Mouse (Mus musculus): Measurements from ENCODE around the gene Mecr. TPM values are rescaled to one million over a fixed set of nuclear protein-coding genes. Genes with fewer than 3 reads are reported as not detected.

Mecr gene
- polyA plus RNA-seq, 1 experiment from 2014 or later = 56.1 TPM

DNA sequence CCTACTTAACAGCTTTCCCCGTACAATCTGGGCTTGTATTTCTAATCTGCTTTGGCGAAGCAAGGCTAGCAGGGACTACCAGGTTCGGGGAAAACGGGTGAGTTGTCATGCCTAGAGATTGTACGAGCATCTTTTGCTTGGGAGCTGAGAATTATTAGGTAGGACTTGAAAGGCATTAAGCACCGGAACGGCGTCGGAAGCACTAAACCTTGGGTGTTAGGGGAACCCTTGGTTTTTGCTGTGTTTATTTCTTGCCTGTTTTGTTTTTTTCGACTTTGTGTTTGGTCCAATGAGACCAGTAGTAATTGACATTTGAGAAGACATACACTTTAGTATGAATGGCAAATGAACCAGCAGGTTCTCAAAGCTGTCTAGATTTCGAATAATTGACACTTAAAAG is 31.3 kb downstream of the Mecr start:
- Histone ChIP-seq H3K9me3 (replicated peaks; ENCODE audit: control insufficient read depth, low read length) (no peaks in the 10 kb centered on the region), H3K4me2 (ENCODE audit: low read depth, low read length) (peak overlapping the region; percentile 92), H3K36me3 (ENCODE audit: control insufficient read depth, insufficient read depth, low read length) (no peaks in the 10 kb centered on the region), H3K9ac (ENCODE audit: low read length) (peak overlapping the region; percentile 100), H3K4me1 (ENCODE audit: control insufficient read depth, insufficient read depth, low read length) (peaks cover 46% of the 10 kb centered on the region), H3K4me3 (replicated peaks; ENCODE audit: low read length) (peak overlapping the region; percentile 99), H3K27ac (ENCODE audit: low read length) (peak overlapping the region; percentile 100), H3K27me3 (ENCODE audit: control insufficient read depth, insufficient read depth, low read length) (no peaks in the 10 kb centered on the region)
- 2% methylated on average over 11 of the region's 11 CpGs for WGBS
- ATAC-seq (ENCODE audit: insufficient read depth, low FRiP score) = no peak

DNA sequence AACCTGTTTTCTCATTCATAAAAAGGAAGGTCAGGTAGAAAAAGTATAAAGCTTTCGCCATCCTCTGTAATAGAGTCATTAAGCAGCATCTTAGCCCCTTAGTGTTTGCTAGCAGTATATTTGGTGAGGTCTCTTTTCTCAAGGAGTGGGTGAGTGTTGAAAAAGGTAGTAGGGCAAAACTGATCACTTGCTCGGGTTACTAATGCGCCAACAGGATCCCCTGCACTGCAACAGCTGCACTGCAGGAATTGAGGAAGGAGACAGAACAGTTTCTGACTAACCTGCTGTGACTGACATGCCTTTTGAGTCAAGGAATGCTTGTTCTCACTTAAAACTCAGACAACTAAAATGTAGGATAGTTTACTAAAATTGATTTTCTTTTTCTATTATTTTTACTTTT is 32.0 kb downstream of the Mecr start:
- Histone ChIP-seq H3K9ac (ENCODE audit: low read length) (peak overlapping the region; percentile 100), H3K4me2 (ENCODE audit: low read depth, low read length) (peak overlapping the region; percentile 92), H3K9me3 (replicated peaks; ENCODE audit: control insufficient read depth, low read length) (no peaks in the 10 kb centered on the region), H3K4me1 (ENCODE audit: control insufficient read depth, insufficient read depth, low read length) (peaks cover 52% of the 10 kb centered on the region), H3K4me3 (replicated peaks; ENCODE audit: low read length) (peak overlapping the region; percentile 99), H3K27me3 (ENCODE audit: control insufficient read depth, insufficient read depth, low read length) (no peaks in the 10 kb centered on the region), H3K36me3 (ENCODE audit: control insufficient read depth, insufficient read depth, low read length) (no peaks in the 10 kb centered on the region), H3K27ac (ENCODE audit: low read length) (no peak overlapping the region)
- 30% methylated on average over 3 of the region's 3 CpGs for WGBS
- ATAC-seq (ENCODE audit: insufficient read depth, low FRiP score) = no peak

GRCm38 (mm10) chr4:131876836-131877235 is 33.6 kb downstream of the Mecr start:
- H3K4me1 ChIP-seq (ENCODE audit: control insufficient read depth, insufficient read depth, low read length) = peaks cover 50% of the 10 kb centered on the region
- no peaks in the 10 kb centered on the region for H3K9me3 ChIP-seq (replicated peaks; ENCODE audit: control insufficient read depth, low read length)
- ATAC-seq (ENCODE audit: insufficient read depth, low FRiP score) = no peak
- H3K4me3 ChIP-seq (replicated peaks; ENCODE audit: low read length) = 0 out of 2 replicates have a peak overlapping the region, but pooled peaks have one; percentile 10
- H3K9ac ChIP-seq (ENCODE audit: low read length) = no peak overlapping the region
- H3K4me2 ChIP-seq (ENCODE audit: low read depth, low read length) = 0 out of 2 replicates have a peak overlapping the region, but pooled peaks have one; percentile 92
- H3K27me3 ChIP-seq (ENCODE audit: control insufficient read depth, insufficient read depth, low read length) = no peaks in the 10 kb centered on the region
- WGBS = 34% methylated on average over 2 of the region's 2 CpGs
- H3K27ac ChIP-seq (ENCODE audit: low read length) = no peak overlapping the region
- H3K36me3 ChIP-seq (ENCODE audit: control insufficient read depth, insufficient read depth, low read length) = no peaks in the 10 kb centered on the region

DNA sequence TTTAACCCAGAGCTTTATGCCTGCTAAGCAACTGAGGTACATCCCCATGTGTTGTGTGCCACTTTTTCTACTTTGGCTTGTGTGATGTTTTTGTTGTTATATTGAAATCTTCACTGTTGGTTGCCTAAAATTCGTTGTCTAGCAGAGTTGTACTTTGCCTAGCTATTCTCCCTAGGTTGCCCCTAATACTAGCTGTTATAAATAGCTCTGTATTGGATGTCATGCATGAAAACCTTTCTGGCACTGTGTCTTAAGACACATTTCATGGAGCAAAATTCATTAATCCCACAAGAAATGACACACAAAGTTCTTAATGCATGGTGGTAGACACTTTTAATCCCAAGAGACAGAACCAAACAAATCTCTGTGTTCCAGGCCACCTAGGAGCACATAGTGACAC is 36.4 kb downstream of the Mecr start:
- ATAC-seq (ENCODE audit: insufficient read depth, low FRiP score) = no peak
- no peak overlapping the region for H3K4me2 ChIP-seq (ENCODE audit: low read depth, low read length)
- 75% methylated on average over 1 of the region's 1 CpGs for WGBS
- peaks cover 47% of the 10 kb centered on the region for H3K4me1 ChIP-seq (ENCODE audit: control insufficient read depth, insufficient read depth, low read length)
- no peak overlapping the region for H3K27ac ChIP-seq (ENCODE audit: low read length)
- H3K36me3 ChIP-seq (ENCODE audit: control insufficient read depth, insufficient read depth, low read length) = no peaks in the 10 kb centered on the region
- H3K27me3 ChIP-seq (ENCODE audit: control insufficient read depth, insufficient read depth, low read length) = no peaks in the 10 kb centered on the region
- H3K9me3 ChIP-seq (replicated peaks; ENCODE audit: control insufficient read depth, low read length) = no peaks in the 10 kb centered on the region
- no peak overlapping the region for H3K4me3 ChIP-seq (replicated peaks; ENCODE audit: low read length)
- H3K9ac ChIP-seq (ENCODE audit: low read length) = no peak overlapping the region

DNA sequence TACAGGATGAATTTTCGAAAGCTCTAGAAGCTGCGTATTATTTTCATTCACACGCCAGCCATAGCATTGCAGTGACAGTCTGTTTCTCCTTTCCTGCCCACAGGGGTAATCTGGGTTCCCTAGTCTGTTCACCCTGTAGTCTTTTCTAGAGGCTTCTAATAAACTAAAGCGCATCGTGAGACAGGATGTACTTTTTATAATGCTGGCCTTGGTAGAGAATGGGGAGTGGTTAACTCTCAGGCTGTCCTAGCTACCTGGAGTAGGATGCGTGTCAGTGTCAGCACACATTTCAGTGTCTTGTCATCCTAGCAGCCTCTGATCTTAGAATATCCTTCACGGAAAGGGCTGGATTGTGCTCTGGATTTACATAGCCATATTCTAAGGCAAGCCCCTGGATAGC is 38.0 kb downstream of the Mecr start:
- 74% methylated on average over 7 of the region's 7 CpGs for WGBS
- Histone ChIP-seq H3K27ac (ENCODE audit: low read length) (no peak overlapping the region), H3K9me3 (replicated peaks; ENCODE audit: control insufficient read depth, low read length) (no peaks in the 10 kb centered on the region), H3K27me3 (ENCODE audit: control insufficient read depth, insufficient read depth, low read length) (no peaks in the 10 kb centered on the region), H3K4me2 (ENCODE audit: low read depth, low read length) (no peak overlapping the region), H3K9ac (ENCODE audit: low read length) (no peak overlapping the region), H3K4me1 (ENCODE audit: control insufficient read depth, insufficient read depth, low read length) (peaks cover 37% of the 10 kb centered on the region), H3K4me3 (replicated peaks; ENCODE audit: low read length) (no peak overlapping the region), H3K36me3 (ENCODE audit: control insufficient read depth, insufficient read depth, low read length) (0 out of 2 replicates have a peak, but pooled peaks cover 4% of the 10 kb centered on the region)
- no peak for ATAC-seq (ENCODE audit: insufficient read depth, low FRiP score)

- Histone ChIP-seq H3K4me1 (ENCODE audit: control insufficient read depth, insufficient read depth, low read length) (peaks cover 19% of the 10 kb centered on the region), H3K4me3 (replicated peaks; ENCODE audit: low read length) (no peak overlapping the region), H3K27me3 (ENCODE audit: control insufficient read depth, insufficient read depth, low read length) (no peaks in the 10 kb centered on the region), H3K9ac (ENCODE audit: low read length) (no peak overlapping the region), H3K27ac (ENCODE audit: low read length) (no peak overlapping the region), H3K9me3 (replicated peaks; ENCODE audit: control insufficient read depth, low read length) (no peaks in the 10 kb centered on the region), H3K36me3 (ENCODE audit: control insufficient read depth, insufficient read depth, low read length) (0 out of 2 replicates have a peak, but pooled peaks cover 4% of the 10 kb centered on the region), H3K4me2 (ENCODE audit: low read depth, low read length) (no peak overlapping the region)
- no peak for ATAC-seq (ENCODE audit: insufficient read depth, low FRiP score)
- WGBS = 72% methylated on average over 6 of the region's 6 CpGs
These were observed 40.3 kb downstream of the Mecr start for GRCm38 (mm10) chr4:131883571-131883970.

DNA sequence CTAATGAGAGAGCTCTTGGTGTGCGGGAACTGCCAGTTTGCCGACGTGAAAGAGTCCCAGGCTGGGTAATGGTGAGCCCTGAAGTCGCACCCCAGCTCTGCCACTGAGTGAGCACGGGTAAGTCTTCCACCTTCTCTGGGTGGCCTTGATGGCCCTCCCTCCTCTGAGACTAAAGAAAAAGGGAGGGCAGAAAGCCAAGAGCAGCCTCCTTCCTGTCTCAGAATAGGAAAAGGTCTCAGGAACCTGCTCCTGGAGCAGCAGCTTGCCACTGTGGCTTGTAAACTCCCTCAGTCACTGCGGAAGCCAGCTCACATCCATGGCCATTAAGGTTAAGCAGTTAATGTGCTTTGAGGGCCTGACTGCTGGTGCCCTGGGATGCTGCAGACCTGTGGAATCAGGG is 42.1 kb downstream of the Mecr start:
- H3K4me1 ChIP-seq (ENCODE audit: control insufficient read depth, insufficient read depth, low read length) = peaks cover 7% of the 10 kb centered on the region
- H3K27ac ChIP-seq (ENCODE audit: low read length) = no peak overlapping the region
- WGBS = 82% methylated on average over 6 of the region's 6 CpGs
- H3K36me3 ChIP-seq (ENCODE audit: control insufficient read depth, insufficient read depth, low read length) = 0 out of 2 replicates have a peak, but pooled peaks cover 4% of the 10 kb centered on the region
- H3K27me3 ChIP-seq (ENCODE audit: control insufficient read depth, insufficient read depth, low read length) = no peaks in the 10 kb centered on the region
- H3K4me2 ChIP-seq (ENCODE audit: low read depth, low read length) = no peak overlapping the region
- H3K9me3 ChIP-seq (replicated peaks; ENCODE audit: control insufficient read depth, low read length) = no peaks in the 10 kb centered on the region
- no peak overlapping the region for H3K9ac ChIP-seq (ENCODE audit: low read length)
- H3K4me3 ChIP-seq (replicated peaks; ENCODE audit: low read length) = no peak overlapping the region
- ATAC-seq (ENCODE audit: insufficient read depth, low FRiP score) = no peak

GRCm38 (mm10) chr4:131888564-131888963 is 45.3 kb downstream of the Mecr start:
- 0 out of 2 replicates have a peak, but pooled peaks cover 8% of the 10 kb centered on the region for H3K36me3 ChIP-seq (ENCODE audit: control insufficient read depth, insufficient read depth, low read length)
- no peaks in the 10 kb centered on the region for H3K9me3 ChIP-seq (replicated peaks; ENCODE audit: control insufficient read depth, low read length)
- H3K4me2 ChIP-seq (ENCODE audit: low read depth, low read length) = no peak overlapping the region
- H3K27me3 ChIP-seq (ENCODE audit: control insufficient read depth, insufficient read depth, low read length) = no peaks in the 10 kb centered on the region
- no peak overlapping the region for H3K4me3 ChIP-seq (replicated peaks; ENCODE audit: low read length)
- WGBS = 73% methylated on average over 1 of the region's 1 CpGs
- peaks cover 4% of the 10 kb centered on the region for H3K4me1 ChIP-seq (ENCODE audit: control insufficient read depth, insufficient read depth, low read length)
- no peak overlapping the region for H3K9ac ChIP-seq (ENCODE audit: low read length)
- H3K27ac ChIP-seq (ENCODE audit: low read length) = no peak overlapping the region
- no peak for ATAC-seq (ENCODE audit: insufficient read depth, low FRiP score)

- Histone ChIP-seq H3K27ac (ENCODE audit: low read length) (no peak overlapping the region), H3K9ac (ENCODE audit: low read length) (no peak overlapping the region), H3K36me3 (ENCODE audit: control insufficient read depth, insufficient read depth, low read length) (peaks cover 9% of the 10 kb centered on the region; the same call in 1 of the 2 replicates), H3K4me2 (ENCODE audit: low read depth, low read length) (no peak overlapping the region), H3K4me3 (replicated peaks; ENCODE audit: low read length) (no peak overlapping the region), H3K9me3 (replicated peaks; ENCODE audit: control insufficient read depth, low read length) (no peaks in the 10 kb centered on the region), H3K4me1 (ENCODE audit: control insufficient read depth, insufficient read depth, low read length) (no peaks in the 10 kb centered on the region), H3K27me3 (ENCODE audit: control insufficient read depth, insufficient read depth, low read length) (no peaks in the 10 kb centered on the region)
- 92% methylated on average over 3 of the region's 3 CpGs for WGBS
- no peak for ATAC-seq (ENCODE audit: insufficient read depth, low FRiP score)
These were observed 47.4 kb downstream of the Mecr start for GRCm38 (mm10) chr4:131890692-131891091.
